Mouse (Mus musculus): ENCODE data around the gene Adamts17.

DNA sequence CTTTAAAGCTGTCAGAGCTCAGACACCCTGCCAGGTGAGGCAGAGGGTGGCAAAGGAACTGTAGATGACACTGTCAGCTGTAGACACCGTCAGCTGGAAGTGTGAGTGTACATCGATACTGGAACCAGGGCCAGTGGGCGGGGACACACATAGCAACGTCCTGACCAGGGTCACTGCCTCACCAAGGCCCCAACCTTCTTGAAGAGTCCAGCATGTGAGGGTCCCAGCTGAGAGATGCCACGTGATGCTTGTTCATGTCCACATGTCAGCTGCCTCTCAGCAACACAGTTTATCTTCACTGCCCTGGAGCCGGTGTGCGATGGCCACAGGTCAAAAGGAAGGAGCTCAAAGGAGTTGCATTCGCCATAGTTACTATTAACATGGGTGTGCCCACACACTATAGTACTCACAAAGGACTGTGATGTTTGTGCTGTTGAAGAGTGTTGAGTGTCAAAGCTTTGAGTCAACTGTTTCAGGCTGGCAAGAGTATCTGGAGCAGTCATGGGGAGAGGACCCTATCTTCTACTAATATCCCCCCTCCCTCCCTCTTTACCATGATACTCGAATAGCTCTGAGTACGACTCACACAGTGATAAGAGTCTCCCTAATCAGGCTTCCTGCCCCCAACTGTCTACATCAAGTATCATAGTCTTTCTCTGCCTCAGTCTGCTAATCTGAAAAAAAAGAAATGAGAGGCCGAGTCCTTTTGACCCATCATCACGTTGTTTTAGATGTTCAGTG, 172.6 kb downstream of the Adamts17 start:
- TF ChIP-seq POLR2A (IDR thresholded peaks at IDR 0.05; ENCODE audit: control insufficient read depth, low read depth, low read length) (no peak), CTCF (IDR thresholded peaks at IDR 0.05; ENCODE audit: control insufficient read depth, insufficient read depth, insufficient replicate concordance, low read depth, low read length) (no peak)
